Mouse (Mus musculus): ENCODE measurements around the gene Spata4. TPM values are rescaled to one million over a fixed set of nuclear protein-coding genes. Genes with fewer than 3 reads are reported as not detected.

Spata4 gene
- 0.33 and 0.35 TPM in 2 replicates for polyA plus RNA-seq (2015; fragmentation: Nextera tagmentation; extraction: Ambion mirVana)

GRCm38 (mm10) chr8:54600671-54601251 lies at the start of gene Spata4:
Gene Spata4 (plus strand): TSS chr8:54600781.

Other genes with a start within 250 kb of the Spata4 start
- 4.8 and 6.0 TPM in 2 replicates for gene Asb5, start 71.2 kb upstream of the Spata4 start, polyA plus RNA-seq (2015; fragmentation: Nextera tagmentation; extraction: Ambion mirVana)
- gene Spcs3, start 70.8 kb upstream of the Spata4 start, polyA plus RNA-seq (2015; fragmentation: Nextera tagmentation; extraction: Ambion mirVana) = 32.7 and 45.9 TPM in 2 replicates

All from adrenal gland, postnatal 0 days (tissue).